Comparison of ENCODE assay signal across 25 mouse cellular contexts in the genomic region with DNA sequence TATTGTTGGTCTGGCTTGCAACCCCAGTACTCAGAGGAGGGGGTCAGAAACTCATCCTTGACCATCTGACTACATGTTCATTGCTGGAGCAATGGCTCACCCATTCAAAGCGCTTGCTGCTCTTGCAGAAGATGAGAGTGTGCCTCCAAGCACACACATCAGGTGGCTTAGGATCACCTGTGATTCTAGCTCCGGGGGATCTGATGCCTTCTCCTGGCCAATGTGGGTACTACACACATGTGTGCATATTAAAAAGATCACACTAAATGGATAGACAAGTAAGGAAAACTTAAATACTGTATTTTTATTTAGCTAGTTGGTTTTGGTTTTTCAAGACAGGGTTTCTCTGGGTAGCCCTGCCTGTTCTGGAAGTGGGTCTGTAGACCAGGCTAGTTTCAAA. TPM values are rescaled to one million over a fixed set of nuclear protein-coding genes. Genes with fewer than 3 reads are reported as not detected.
A peak's percentile ranks its signal among the peaks of the same experiment; 100 is the strongest.
DNase-seq lines count a peak whose midpoint lies in the region; ATAC-seq and TF ChIP-seq lines count a peak whose summit lies in the region.
"Had no signal": no experiment of that assay in that cellular context is flagged by ENCODE, and none has a peak within 500 bp of the region (broad histone marks: within the 10 kb centered on the region; RNA-seq: fewer than 3 reads in every experiment).

No protein-coding gene starts in this region.

- H3K79me2 ChIP-seq in MEL (ENCODE audit: control insufficient read depth, insufficient read depth, low read length, poor library complexity), result no peaks in the 10 kb centered on the region

- H3K27me3 ChIP-seq in intestine, postnatal 0 days (replicated peaks; ENCODE audit: control insufficient read depth, insufficient read depth, low read length), result peaks cover 13% of the 10 kb centered on the region; the same call in 1 of the 2 replicates
- no peaks in the 10 kb centered on the region for H3K27me3 ChIP-seq in intestine, embryonic 16.5 days (replicated peaks; ENCODE audit: control insufficient read depth, insufficient read depth, low read length)
- no peaks in the 10 kb centered on the region for H3K27me3 ChIP-seq in midbrain, postnatal 0 days (ENCODE audit: insufficient read depth, low read length)
- H3K27me3 ChIP-seq in midbrain, embryonic 15.5 days (replicated peaks), result no peaks in the 10 kb centered on the region
- peaks cover 0 to 1% of the 10 kb centered on the region in 2 experiments; a peak in 1 of 4 replicates for H3K27me3 ChIP-seq in MEL (ENCODE audit: control insufficient read depth in 1 of 2, insufficient read depth in 2 of 2, low read length in 2 of 2)
- H3K27me3 ChIP-seq: embryonic facial prominence, embryonic 15.5 days; limb, embryonic 15.5 days had no signal

- H3K4me3 ChIP-seq in intestine, postnatal 0 days (ENCODE audit: low read depth, low read length), result no peak overlapping the region
- H3K4me3 ChIP-seq in intestine, embryonic 16.5 days (ENCODE audit: low read length), result no peak overlapping the region
- no peak overlapping the region for H3K4me3 ChIP-seq in midbrain, postnatal 0 days (ENCODE audit: low read depth, low read length)
- no peak overlapping the region for H3K4me3 ChIP-seq in midbrain, embryonic 15.5 days
- H3K4me3 ChIP-seq in MEL (ENCODE audit: control insufficient read depth in 1 of 2, insufficient read depth in 1 of 2, low read depth in 2 of 2, low read length in 2 of 2), result no peak overlapping the region
- H3K4me3 ChIP-seq: embryonic facial prominence, embryonic 15.5 days; heart, embryonic 10.5 days; hindbrain, embryonic 10.5 days; limb, embryonic 15.5 days had no signal

- peak; percentile 26 for TF ChIP-seq CTCF in intestine, postnatal 0 days (IDR thresholded peaks at IDR 0.05; ENCODE audit: low read depth)
- peak; percentile 49 for TF ChIP-seq CTCF in midbrain, postnatal 0 days (IDR thresholded peaks at IDR 0.05)
- peak; percentile 12 to 40 (median 35); a peak in 4 of 6 replicates for TF ChIP-seq CTCF in MEL (IDR thresholded peaks at IDR 0.05 in 2 of 3, conservative IDR thresholded peaks at IDR 0.05 in 1 of 3; ENCODE audit: control insufficient read depth in 1 of 3, insufficient read depth in 1 of 3, low read depth in 2 of 3, low read length in 3 of 3, poor library complexity in 1 of 3, severe bottlenecking in 1 of 3)

- 0 out of 2 replicates have a peak, but pooled peaks cover 2% of the 10 kb centered on the region for H3K4me1 ChIP-seq in intestine, postnatal 0 days (replicated peaks; ENCODE audit: control insufficient read depth, insufficient read depth, low read length)
- peaks cover 14% of the 10 kb centered on the region for H3K4me1 ChIP-seq in intestine, embryonic 16.5 days (ENCODE audit: control insufficient read depth, insufficient read depth, low read length)
- peaks cover 17% of the 10 kb centered on the region; the same call in 1 of the 2 replicates for H3K4me1 ChIP-seq in midbrain, postnatal 0 days (ENCODE audit: insufficient read depth, low read length)
- peaks cover 37% of the 10 kb centered on the region for H3K4me1 ChIP-seq in midbrain, embryonic 15.5 days
- H3K4me1 ChIP-seq in MEL (ENCODE audit: control insufficient read depth in 1 of 2, insufficient read depth in 2 of 2, low read length in 2 of 2), result peaks cover 0 to 3% of the 10 kb centered on the region in 2 experiments; a peak in 1 of 4 replicates

- TF ChIP-seq POLR2A in MEL (IDR thresholded peaks at IDR 0.05; ENCODE audit: control insufficient read depth in 1 of 2, insufficient read depth in 1 of 2, low read depth in 1 of 2, low read length in 2 of 2, poor library complexity in 1 of 2), result no peak

- H3K27ac ChIP-seq in intestine, postnatal 0 days (ENCODE audit: low read depth, low read length), result no peak overlapping the region
- no peak overlapping the region for H3K27ac ChIP-seq in intestine, embryonic 16.5 days (ENCODE audit: low read length)
- no peak overlapping the region for H3K27ac ChIP-seq in midbrain, postnatal 0 days (ENCODE audit: low read depth, low read length)
- H3K27ac ChIP-seq in midbrain, embryonic 15.5 days, result no peak overlapping the region
- no peak overlapping the region for H3K27ac ChIP-seq in MEL (ENCODE audit: control insufficient read depth, low read depth, low read length)
- H3K27ac ChIP-seq: embryonic facial prominence, embryonic 15.5 days; heart, embryonic 10.5 days; hindbrain, embryonic 10.5 days; limb, embryonic 15.5 days had no signal

- no peaks in the 10 kb centered on the region for H3K36me3 ChIP-seq in intestine, postnatal 0 days (ENCODE audit: control insufficient read depth, insufficient read depth)
- H3K36me3 ChIP-seq in intestine, embryonic 16.5 days (ENCODE audit: control insufficient read depth, insufficient read depth, low read length), result no peaks in the 10 kb centered on the region
- H3K36me3 ChIP-seq in midbrain, postnatal 0 days (ENCODE audit: insufficient read depth, low read length), result 0 out of 2 replicates have a peak, but pooled peaks cover 4% of the 10 kb centered on the region
- H3K36me3 ChIP-seq in midbrain, embryonic 15.5 days (replicated peaks), result 0 out of 2 replicates have a peak, but pooled peaks cover 6% of the 10 kb centered on the region
- no peaks in the 10 kb centered on the region for H3K36me3 ChIP-seq in MEL (ENCODE audit: control insufficient read depth in 1 of 2, insufficient read depth in 2 of 2, low read length in 2 of 2)
- H3K36me3 ChIP-seq: embryonic facial prominence, embryonic 15.5 days; heart, embryonic 10.5 days; hindbrain, embryonic 10.5 days; limb, embryonic 15.5 days had no signal

- 94% methylated on average over 2 of the region's 2 CpGs for WGBS in intestine, postnatal 0 days
- 91% methylated on average over 2 of the region's 2 CpGs for WGBS in intestine, embryonic 16.5 days
- WGBS in midbrain, postnatal 0 days, result 95% methylated on average over 2 of the region's 2 CpGs
- 95% methylated on average over 2 of the region's 2 CpGs for WGBS in midbrain, embryonic 15.5 days

- H3K9ac ChIP-seq in intestine, postnatal 0 days (ENCODE audit: low read depth, low read length), result no peak overlapping the region
- no peak overlapping the region for H3K9ac ChIP-seq in intestine, embryonic 16.5 days (ENCODE audit: low read depth, low read length)
- no peak overlapping the region for H3K9ac ChIP-seq in midbrain, postnatal 0 days (replicated peaks; ENCODE audit: low read length, poor library complexity, severe bottlenecking)
- H3K9ac ChIP-seq in midbrain, embryonic 15.5 days, result no peak overlapping the region
- H3K9ac ChIP-seq in MEL (ENCODE audit: control insufficient read depth, low read depth, low read length, poor library complexity, severe bottlenecking), result no peak overlapping the region
- H3K9ac ChIP-seq: embryonic facial prominence, embryonic 15.5 days; limb, embryonic 15.5 days; lung, embryonic 14.5 days had no signal

- TF ChIP-seq RAD21 in MEL (IDR thresholded peaks at IDR 0.05; ENCODE audit: low read depth, low read length), result no peak

- DNase-seq in midbrain, postnatal 0 days (ENCODE audit: low spot score), result no peak
- DNase-seq in MEL (ENCODE audit: low read depth, low spot score), result no peak
- DNase-seq in embryo, embryonic 11 days, result no peak
- DNase-seq: adrenal gland, adult 8-10 months; cerebellum, adult 11-12 months; cerebellum, postnatal 25 days; kidney, adult 9 months; kidney, postnatal 36 days; lung, embryonic 14.5 days; lung, postnatal 4 days; right cerebral cortex, postnatal 4 days had no signal

- no peak for ATAC-seq in intestine, postnatal 0 days
- no peak for ATAC-seq in intestine, embryonic 16.5 days
- no peak for ATAC-seq in midbrain, postnatal 0 days (ENCODE audit: low FRiP score)
- ATAC-seq in midbrain, embryonic 15.5 days (replicated peaks), result no peak
- no peak for ATAC-seq in CD4-positive, CD25-positive, alpha-beta regulatory T cell, adult 4 months

- no peaks in the 10 kb centered on the region for H3K9me3 ChIP-seq in intestine, postnatal 0 days (ENCODE audit: control insufficient read depth)
- H3K9me3 ChIP-seq in intestine, embryonic 16.5 days (ENCODE audit: control insufficient read depth, low read length), result no peaks in the 10 kb centered on the region
- H3K9me3 ChIP-seq in midbrain, postnatal 0 days (ENCODE audit: low read length), result no peaks in the 10 kb centered on the region
- H3K9me3 ChIP-seq in midbrain, embryonic 15.5 days, result no peaks in the 10 kb centered on the region
- no peaks in the 10 kb centered on the region for H3K9me3 ChIP-seq in MEL (replicated peaks; ENCODE audit: insufficient read depth, low read length)
- H3K9me3 ChIP-seq: embryonic facial prominence, embryonic 15.5 days; heart, embryonic 10.5 days; hindbrain, embryonic 10.5 days; limb, embryonic 15.5 days had no signal

- TF ChIP-seq EP300 in MEL (IDR thresholded peaks at IDR 0.05; ENCODE audit: low read depth in 1 of 2, low read length in 2 of 2), result no peak

- no peak overlapping the region for H3K4me2 ChIP-seq in intestine, postnatal 0 days (replicated peaks; ENCODE audit: low read depth)
- H3K4me2 ChIP-seq in intestine, embryonic 16.5 days (ENCODE audit: low read depth, low read length), result no peak overlapping the region
- no peak overlapping the region for H3K4me2 ChIP-seq in midbrain, postnatal 0 days (ENCODE audit: low read depth, low read length, poor library complexity, severe bottlenecking)
- H3K4me2 ChIP-seq in midbrain, embryonic 15.5 days, result no peak overlapping the region
- H3K4me2 ChIP-seq: embryonic facial prominence, embryonic 15.5 days; limb, embryonic 15.5 days; lung, embryonic 14.5 days had no signal

RNA-seq across cellular contexts. Expression of a gene that starts 4.5 kb away (rescaled TPM):
- 4.4 and 4.9 TPM in 2 replicates for polyA plus RNA-seq in intestine, postnatal 0 days (2015; fragmentation: Nextera tagmentation; extraction: Ambion mirVana)
- polyA plus RNA-seq in intestine, embryonic 16.5 days (2015; fragmentation: Nextera tagmentation; extraction: Ambion mirVana), result 11.2 and 12.4 TPM in 2 replicates
- 172 and 196 TPM in 2 replicates for total RNA-seq in midbrain, postnatal 0 days (2014; rRNA removed)
- 323 and 327 TPM in 2 replicates for polyA plus RNA-seq in midbrain, postnatal 0 days (2015; fragmentation: Nextera tagmentation; extraction: Ambion mirVana)
- 248 and 250 TPM in 2 replicates for polyA plus RNA-seq in midbrain, embryonic 15.5 days (2015; fragmentation: Nextera tagmentation; extraction: Ambion mirVana)
- not detected in 2 replicates for total RNA-seq in MEL (2012; rRNA removed)
- polyA plus RNA-seq in MEL (2012; ENCODE audit: insufficient read depth in 1 of 2, insufficient read length in 2 of 2, low read depth in 1 of 2, low replicate concordance in 2 of 2, missing spikeins in 1 of 2), result not detected
- not detected for polyA plus RNA-seq in CD4-positive, CD25-positive, alpha-beta regulatory T cell, adult 4 months (2017; shearing (Covaris generic))

RNA-seq across cellular contexts. Expression of a gene that starts 15.0 kb away (rescaled TPM):
- polyA plus RNA-seq in intestine, postnatal 0 days (2015; fragmentation: Nextera tagmentation; extraction: Ambion mirVana), result 114 and 123 TPM in 2 replicates
- 83.9 and 85.0 TPM in 2 replicates for polyA plus RNA-seq in intestine, embryonic 16.5 days (2015; fragmentation: Nextera tagmentation; extraction: Ambion mirVana)
- total RNA-seq in midbrain, postnatal 0 days (2014; rRNA removed), result 46.5 and 49.5 TPM in 2 replicates
- polyA plus RNA-seq in midbrain, postnatal 0 days (2015; fragmentation: Nextera tagmentation; extraction: Ambion mirVana), result 77.0 and 80.3 TPM in 2 replicates
- polyA plus RNA-seq in midbrain, embryonic 15.5 days (2015; fragmentation: Nextera tagmentation; extraction: Ambion mirVana), result 81.5 and 83.1 TPM in 2 replicates
- total RNA-seq in MEL (2012; rRNA removed), result 87.9 and 109 TPM in 2 replicates
- 100 to 1,000 TPM in 1 of 2 experiments, not detected in 1; 304 TPM for polyA plus RNA-seq in MEL (2012; ENCODE audit: insufficient read depth in 1 of 2, insufficient read length in 2 of 2, low read depth in 1 of 2, low replicate concordance in 2 of 2, missing spikeins in 1 of 2)
- polyA plus RNA-seq in CD4-positive, CD25-positive, alpha-beta regulatory T cell, adult 4 months (2017; shearing (Covaris generic)), result 10 to 100 TPM; 22.0 to 26.3 TPM

RNA-seq across cellular contexts. Expression of a gene that starts 19.7 kb away (rescaled TPM):
- polyA plus RNA-seq in intestine, postnatal 0 days (2015; fragmentation: Nextera tagmentation; extraction: Ambion mirVana), result 14.5 and 15.8 TPM in 2 replicates
- 21.5 and 22.1 TPM in 2 replicates for polyA plus RNA-seq in intestine, embryonic 16.5 days (2015; fragmentation: Nextera tagmentation; extraction: Ambion mirVana)
- 157 and 172 TPM in 2 replicates for total RNA-seq in midbrain, postnatal 0 days (2014; rRNA removed)
- 122 and 134 TPM in 2 replicates for polyA plus RNA-seq in midbrain, postnatal 0 days (2015; fragmentation: Nextera tagmentation; extraction: Ambion mirVana)
- 84.3 and 89.9 TPM in 2 replicates for polyA plus RNA-seq in midbrain, embryonic 15.5 days (2015; fragmentation: Nextera tagmentation; extraction: Ambion mirVana)
- 72.7 and 77.5 TPM in 2 replicates for total RNA-seq in MEL (2012; rRNA removed)
- 100 to 1,000 TPM in 1 of 2 experiments, not detected in 1; 111 TPM for polyA plus RNA-seq in MEL (2012; ENCODE audit: insufficient read depth in 1 of 2, insufficient read length in 2 of 2, low read depth in 1 of 2, low replicate concordance in 2 of 2, missing spikeins in 1 of 2)
- polyA plus RNA-seq in CD4-positive, CD25-positive, alpha-beta regulatory T cell, adult 4 months (2017; shearing (Covaris generic)), result 10 to 100 TPM; 11.4 to 14.4 TPM

RNA-seq across cellular contexts. Expression of a gene that starts 39.3 kb away (rescaled TPM):
- polyA plus RNA-seq in intestine, postnatal 0 days (2015; fragmentation: Nextera tagmentation; extraction: Ambion mirVana), result not detected in 2 replicates
- polyA plus RNA-seq in intestine, embryonic 16.5 days (2015; fragmentation: Nextera tagmentation; extraction: Ambion mirVana), result not detected in 2 replicates
- total RNA-seq in midbrain, postnatal 0 days (2014; rRNA removed), result not detected in 2 replicates
- polyA plus RNA-seq in midbrain, postnatal 0 days (2015; fragmentation: Nextera tagmentation; extraction: Ambion mirVana), result not detected in 2 replicates
- not detected in 2 replicates for polyA plus RNA-seq in midbrain, embryonic 15.5 days (2015; fragmentation: Nextera tagmentation; extraction: Ambion mirVana)
- not detected in 2 replicates for total RNA-seq in MEL (2012; rRNA removed)
- under 1 TPM in 1 of 2 experiments, not detected in 1; 0.07 TPM for polyA plus RNA-seq in MEL (2012; ENCODE audit: insufficient read depth in 1 of 2, insufficient read length in 2 of 2, low read depth in 1 of 2, low replicate concordance in 2 of 2, missing spikeins in 1 of 2)
- polyA plus RNA-seq in CD4-positive, CD25-positive, alpha-beta regulatory T cell, adult 4 months (2017; shearing (Covaris generic)), result not detected
- total RNA-seq: adrenal gland, adult 8-10 months; gastrocnemius, adult 18-20 months; layer of hippocampus, postnatal 14 days; left cerebral cortex, postnatal 25 days had no signal
- polyA plus RNA-seq: embryonic facial prominence, embryonic 15.5 days; heart, embryonic 10.5 days; heart, postnatal 0 days; hindbrain, embryonic 10.5 days; limb, embryonic 15.5 days; lung, embryonic 14.5 days; stomach, embryonic 16.5 days; thymus, postnatal 0 days had no signal

RNA-seq across cellular contexts. Expression of a gene that starts 46.6 kb away (rescaled TPM):
- polyA plus RNA-seq in intestine, postnatal 0 days (2015; fragmentation: Nextera tagmentation; extraction: Ambion mirVana), result 22.6 and 23.2 TPM in 2 replicates
- polyA plus RNA-seq in intestine, embryonic 16.5 days (2015; fragmentation: Nextera tagmentation; extraction: Ambion mirVana), result 72.1 and 78.4 TPM in 2 replicates
- total RNA-seq in midbrain, postnatal 0 days (2014; rRNA removed), result 25.6 and 28.3 TPM in 2 replicates
- 23.2 and 28.2 TPM in 2 replicates for polyA plus RNA-seq in midbrain, postnatal 0 days (2015; fragmentation: Nextera tagmentation; extraction: Ambion mirVana)
- 43.1 and 46.7 TPM in 2 replicates for polyA plus RNA-seq in midbrain, embryonic 15.5 days (2015; fragmentation: Nextera tagmentation; extraction: Ambion mirVana)
- total RNA-seq in MEL (2012; rRNA removed), result 90.3 and 108 TPM in 2 replicates
- polyA plus RNA-seq in MEL (2012; ENCODE audit: insufficient read depth in 1 of 2, insufficient read length in 2 of 2, low read depth in 1 of 2, low replicate concordance in 2 of 2, missing spikeins in 1 of 2), result 100 to 1,000 TPM in 1 of 2 experiments, not detected in 1; 108 TPM
- 10 to 100 TPM; 56.5 to 73.1 TPM for polyA plus RNA-seq in CD4-positive, CD25-positive, alpha-beta regulatory T cell, adult 4 months (2017; shearing (Covaris generic))

Comparison
In these comparisons a context has a peak if more than half of its experiments do, and no peak if none do; other contexts are left out.
1. RNA of a gene that starts 4.5 kb away (polyA plus RNA-seq): 323 to 327 TPM in midbrain, postnatal 0 days and 248 to 250 TPM in midbrain, embryonic 15.5 days; 11.2 to 12.4 TPM in intestine, embryonic 16.5 days, 4.4 to 4.9 TPM in intestine, postnatal 0 days, not detected in MEL and not detected in CD4-positive, CD25-positive, alpha-beta regulatory T cell, adult 4 months; every median in the first group is over 10 times any median in the second.
2. Peak in every context shown above with its lines, with median percentiles within 50 percentile points of each other: CTCF ChIP-seq.